Comparison of ENCODE assay signal across 9 mouse cellular contexts in genomic region chr1:191574871-191575457, GRCm38 (mm10). TPM values are rescaled to one million over a fixed set of nuclear protein-coding genes. Genes with fewer than 3 reads are reported as not detected.
A peak's percentile ranks its signal among the peaks of the same experiment; 100 is the strongest.
DNase-seq lines count a peak whose midpoint lies in the region; ATAC-seq lines count a peak whose summit lies in the region.
"Had no signal": no experiment of that assay in that cellular context is flagged by ENCODE, and none has a peak within 500 bp of the region (broad histone marks: within the 10 kb centered on the region; RNA-seq: fewer than 3 reads in every experiment).

No protein-coding gene starts in this region.

- H3K27ac ChIP-seq in forebrain, embryonic 14.5 days (ENCODE audit: low read depth, low read length) = peak overlapping the region; percentile 55
- peak overlapping the region; percentile 94 for H3K27ac ChIP-seq in kidney, embryonic 16.5 days (ENCODE audit: low read length)
- H3K27ac ChIP-seq in stomach, embryonic 16.5 days (ENCODE audit: low read length) = peak overlapping the region; percentile 93

- no peaks in the 10 kb centered on the region for H3K9me3 ChIP-seq in forebrain, embryonic 14.5 days (replicated peaks; ENCODE audit: control insufficient read depth, low read length)
- H3K9me3 ChIP-seq in kidney, embryonic 16.5 days (ENCODE audit: low read length) = no peaks in the 10 kb centered on the region
- no peaks in the 10 kb centered on the region for H3K9me3 ChIP-seq in stomach, embryonic 16.5 days (replicated peaks; ENCODE audit: control insufficient read depth, low read length)

- intact Hi-C loops in left cerebral cortex, postnatal 14 days (cut with DNase I) = loop anchor here (5.0 kb wide), 1 partner anchor 142 kb away; the partner anchor contains the start of gene Lpgat1
- intact Hi-C loops in left cerebral cortex, postnatal 25 days (cut with DNase I) = loop anchor here (5.0 kb wide), 1 partner anchor 142 kb away; the partner anchor contains the start of gene Lpgat1

- peak overlapping the region; percentile 63 for H3K4me3 ChIP-seq in forebrain, embryonic 14.5 days (ENCODE audit: low read depth, low read length)
- peak overlapping the region; percentile 96 for H3K4me3 ChIP-seq in kidney, embryonic 16.5 days (ENCODE audit: low read length)
- peak overlapping the region; percentile 92 for H3K4me3 ChIP-seq in stomach, embryonic 16.5 days (replicated peaks; ENCODE audit: low read length)

- H3K4me2 ChIP-seq in forebrain, embryonic 14.5 days (ENCODE audit: low read length) = peak overlapping the region; percentile 60
- H3K4me2 ChIP-seq in kidney, embryonic 16.5 days (replicated peaks; ENCODE audit: low read depth, low read length) = peak overlapping the region; percentile 82
- H3K4me2 ChIP-seq in stomach, embryonic 16.5 days (ENCODE audit: low read depth, low read length) = peak overlapping the region; percentile 78

- peak overlapping the region; percentile 71 for H3K9ac ChIP-seq in forebrain, embryonic 14.5 days (ENCODE audit: low read length)
- peak overlapping the region; percentile 87 for H3K9ac ChIP-seq in kidney, embryonic 16.5 days (replicated peaks; ENCODE audit: low read length)
- peak overlapping the region; percentile 87 for H3K9ac ChIP-seq in stomach, embryonic 16.5 days (ENCODE audit: low read length)

- under 1% methylated on average over 49 of the region's 52 CpGs for WGBS in forebrain, embryonic 14.5 days
- WGBS in kidney, embryonic 16.5 days = under 1% methylated on average over 52 of the region's 52 CpGs
- under 1% methylated on average over 52 of the region's 52 CpGs for WGBS in stomach, embryonic 16.5 days

- no peaks in the 10 kb centered on the region for H3K36me3 ChIP-seq in forebrain, embryonic 14.5 days (ENCODE audit: control insufficient read depth, insufficient read depth, low read length)
- peaks cover 10% of the 10 kb centered on the region; the same call in 1 of the 2 replicates for H3K36me3 ChIP-seq in kidney, embryonic 16.5 days (ENCODE audit: insufficient read depth, low read length)
- peaks cover 2% of the 10 kb centered on the region; the same call in 1 of the 2 replicates for H3K36me3 ChIP-seq in stomach, embryonic 16.5 days (ENCODE audit: control insufficient read depth, insufficient read depth, low read length)

- DNase-seq in left cerebral cortex, postnatal 14 days (ENCODE audit: low spot score in 2 of 2) = peak; percentile 17 to 35
- DNase-seq in left cerebral cortex, postnatal 25 days (ENCODE audit: low spot score in 2 of 2) = no peak
- DNase-seq in adipocyte (ENCODE audit: low spot score) = peak; percentile 64
- peak; percentile 81 for DNase-seq in forebrain, embryonic 14.5 days (ENCODE audit: low spot score)
- DNase-seq in lung, postnatal 4 days = peak; percentile 65 to 72

- peak; percentile 33 for ATAC-seq in forebrain, embryonic 14.5 days
- ATAC-seq in kidney, embryonic 16.5 days (ENCODE audit: low FRiP score, low TSS enrichment) = peak; percentile 52
- peak; percentile 19 for ATAC-seq in stomach, embryonic 16.5 days (ENCODE audit: insufficient read depth, low FRiP score)
- ATAC-seq in monocyte, adult 5-6 weeks (replicated peaks; ENCODE audit: insufficient number of reproducible peaks, low FRiP score, low TSS enrichment, poor library complexity, severe bottlenecking) = no peak

- no peaks in the 10 kb centered on the region for H3K27me3 ChIP-seq in forebrain, embryonic 14.5 days (replicated peaks; ENCODE audit: control insufficient read depth, insufficient read depth, low read length)
- no peaks in the 10 kb centered on the region for H3K27me3 ChIP-seq in kidney, embryonic 16.5 days (ENCODE audit: insufficient read depth, low read length)
- H3K27me3 ChIP-seq in stomach, embryonic 16.5 days (ENCODE audit: control insufficient read depth, insufficient read depth, low read length) = no peaks in the 10 kb centered on the region

- H3K4me1 ChIP-seq in forebrain, embryonic 14.5 days (ENCODE audit: control insufficient read depth, insufficient read depth, low read length) = peaks cover 18% of the 10 kb centered on the region
- H3K4me1 ChIP-seq in kidney, embryonic 16.5 days (ENCODE audit: insufficient read depth, low read length) = peaks cover 28% of the 10 kb centered on the region
- peaks cover 17% of the 10 kb centered on the region for H3K4me1 ChIP-seq in stomach, embryonic 16.5 days (ENCODE audit: control insufficient read depth, insufficient read depth, low read length)

RNA-seq across cellular contexts. Expression of gene Dtl, which starts 0.4 kb away (rescaled TPM):
- total RNA-seq in left cerebral cortex, postnatal 14 days (2021) = 1 to 10 TPM; 5.9 to 6.2 TPM
- total RNA-seq in left cerebral cortex, postnatal 25 days (2021) = 1 to 10 TPM; 8.2 to 9.1 TPM
- 17.9 and 19.2 TPM in 2 replicates for polyA plus RNA-seq in forebrain, embryonic 14.5 days (2014; fragmentation: Nextera tagmentation; extraction: Ambion mirVana)
- 53.3 and 61.0 TPM in 2 replicates for polyA plus RNA-seq in kidney, embryonic 16.5 days (2015; fragmentation: Nextera tagmentation; extraction: Ambion mirVana)
- polyA plus RNA-seq in stomach, embryonic 16.5 days (2015; fragmentation: Nextera tagmentation; extraction: Ambion mirVana) = 37.6 and 39.9 TPM in 2 replicates
- total RNA-seq in monocyte, adult 5-6 weeks (2017) = 2.1 to 5.4 TPM (median 4.3 TPM) in 3 replicates
- total RNA-seq: gastrocnemius, adult 8-10 months had no signal

RNA-seq across cellular contexts. Expression of gene Ints7, which starts 0.5 kb away (rescaled TPM):
- 10 to 100 TPM; 33.5 to 34.9 TPM for total RNA-seq in left cerebral cortex, postnatal 14 days (2021)
- total RNA-seq in left cerebral cortex, postnatal 25 days (2021) = 10 to 100 TPM; 34.5 to 34.9 TPM
- 31.1 and 38.0 TPM in 2 replicates for polyA plus RNA-seq in forebrain, embryonic 14.5 days (2014; fragmentation: Nextera tagmentation; extraction: Ambion mirVana)
- polyA plus RNA-seq in kidney, embryonic 16.5 days (2015; fragmentation: Nextera tagmentation; extraction: Ambion mirVana) = 63.7 and 70.9 TPM in 2 replicates
- polyA plus RNA-seq in stomach, embryonic 16.5 days (2015; fragmentation: Nextera tagmentation; extraction: Ambion mirVana) = 46.1 and 47.8 TPM in 2 replicates
- total RNA-seq in monocyte, adult 5-6 weeks (2017) = 26.0 to 26.5 TPM (median 26.2 TPM) in 3 replicates

Comparison
In these comparisons a context has a peak if more than half of its experiments do, and no peak if none do; other contexts are left out.
1. DNase-seq: peak in left cerebral cortex, postnatal 14 days (2 of 2), adipocyte (single experiment), forebrain, embryonic 14.5 days (single experiment) and lung, postnatal 4 days (2 of 2); none in left cerebral cortex, postnatal 25 days (0 of 2).
2. Peak in every context shown above with its lines, with median percentiles within 50 percentile points of each other: H3K27ac ChIP-seq, H3K4me2 ChIP-seq, H3K4me3 ChIP-seq and H3K9ac ChIP-seq.